ENCODE assay signal across 26 mouse cellular contexts in the genomic region with DNA sequence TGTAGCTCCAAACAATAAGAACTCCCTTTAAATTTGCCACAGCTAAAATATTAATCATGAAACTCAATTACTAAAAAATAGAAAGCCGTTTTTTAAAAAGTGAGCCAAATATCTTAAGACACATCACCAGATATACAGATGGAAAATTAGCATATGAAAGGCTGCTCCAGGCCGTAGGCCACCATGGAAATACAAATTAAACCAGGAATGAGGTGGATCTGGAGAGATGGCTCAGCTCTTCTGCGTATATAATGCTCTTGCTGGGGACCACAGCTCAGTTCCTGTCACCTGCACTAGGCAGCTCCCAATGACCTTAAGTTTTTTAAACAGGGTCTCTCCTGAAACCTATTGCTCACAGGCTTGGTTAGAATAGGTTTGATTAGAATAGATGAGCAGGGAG. TPM values are rescaled to one million over a fixed set of nuclear protein-coding genes. Genes with fewer than 3 reads are reported as not detected.
DNase-seq lines count a peak whose midpoint lies in the region; ATAC-seq and TF ChIP-seq lines count a peak whose summit lies in the region.
"Had no signal": no experiment of that assay in that cellular context is flagged by ENCODE, and none has a peak within 500 bp of the region (broad histone marks: within the 10 kb centered on the region; RNA-seq: fewer than 3 reads in every experiment).

No protein-coding gene starts in this region.

- H3K4me2 ChIP-seq in forebrain, embryonic 14.5 days (ENCODE audit: low read length): no peak overlapping the region
- no peak overlapping the region for H3K4me2 ChIP-seq in forebrain, embryonic 13.5 days
- no peak overlapping the region for H3K4me2 ChIP-seq in heart, embryonic 12.5 days
- no peak overlapping the region for H3K4me2 ChIP-seq in kidney, embryonic 16.5 days (replicated peaks; ENCODE audit: low read depth, low read length)
- H3K4me2 ChIP-seq: embryonic facial prominence, embryonic 12.5 days; forebrain, embryonic 15.5 days had no signal

- no peak for TF ChIP-seq POLR2A in kidney, adult 2 months (IDR thresholded peaks at IDR 0.05; ENCODE audit: low read depth, low read length)

- no peaks in the 10 kb centered on the region for H3K9me3 ChIP-seq in forebrain, embryonic 14.5 days (replicated peaks; ENCODE audit: control insufficient read depth, low read length)
- no peaks in the 10 kb centered on the region for H3K9me3 ChIP-seq in forebrain, embryonic 13.5 days (replicated peaks)
- H3K9me3 ChIP-seq in heart, embryonic 12.5 days (replicated peaks): no peaks in the 10 kb centered on the region
- no peaks in the 10 kb centered on the region for H3K9me3 ChIP-seq in kidney, embryonic 16.5 days (ENCODE audit: low read length)
- H3K9me3 ChIP-seq: embryonic facial prominence, embryonic 10.5 days; embryonic facial prominence, embryonic 12.5 days; forebrain, embryonic 15.5 days; G1E had no signal

- no peak overlapping the region for H3K4me3 ChIP-seq in forebrain, embryonic 14.5 days (ENCODE audit: low read depth, low read length)
- no peak overlapping the region for H3K4me3 ChIP-seq in forebrain, embryonic 13.5 days
- no peak overlapping the region for H3K4me3 ChIP-seq in heart, embryonic 12.5 days
- H3K4me3 ChIP-seq in kidney, embryonic 16.5 days (ENCODE audit: low read length): no peak overlapping the region
- no peak overlapping the region for H3K4me3 ChIP-seq in kidney, adult 2 months (ENCODE audit: insufficient read depth, low read depth, low read length)
- H3K4me3 ChIP-seq: embryonic facial prominence, embryonic 10.5 days; embryonic facial prominence, embryonic 12.5 days; forebrain, embryonic 15.5 days had no signal

- WGBS in forebrain, embryonic 14.5 days: 33% methylated on average over 3 of the region's 3 CpGs
- 48% methylated on average over 3 of the region's 3 CpGs for WGBS in forebrain, embryonic 13.5 days
- WGBS in heart, embryonic 12.5 days: 86% methylated on average over 3 of the region's 3 CpGs
- WGBS in kidney, embryonic 16.5 days: 88% methylated on average over 3 of the region's 3 CpGs
- WGBS in kidney, adult 2 months: 91% methylated on average over 3 of the region's 3 CpGs

- no peak overlapping the region for H3K27ac ChIP-seq in forebrain, embryonic 14.5 days (ENCODE audit: low read depth, low read length)
- no peak overlapping the region for H3K27ac ChIP-seq in forebrain, embryonic 13.5 days
- H3K27ac ChIP-seq in heart, embryonic 12.5 days (ENCODE audit: poor library complexity, severe bottlenecking): no peak overlapping the region
- 0 out of 2 replicates have a peak overlapping the region, but pooled peaks have one; percentile 25 for H3K27ac ChIP-seq in kidney, embryonic 16.5 days (ENCODE audit: low read length)
- H3K27ac ChIP-seq in kidney, adult 2 months (ENCODE audit: insufficient read depth, low read depth, low read length): no peak overlapping the region
- H3K27ac ChIP-seq: embryonic facial prominence, embryonic 10.5 days; embryonic facial prominence, embryonic 12.5 days; forebrain, embryonic 15.5 days had no signal

- TF ChIP-seq CTCF in kidney, adult 2 months (conservative IDR thresholded peaks at IDR 0.05; ENCODE audit: insufficient read depth, insufficient read length, low read depth, low read length): no peak

- DNase-seq in forebrain, embryonic 14.5 days (ENCODE audit: low spot score): peak; percentile 26
- DNase-seq in heart, adult 11 months: peak; percentile 29
- no peak for DNase-seq in kidney, adult 2 months
- DNase-seq: adrenal gland, adult 8-10 months; adrenal gland, postnatal 14 days; adrenal gland, postnatal 36 days; B cell, adult 2 months; cerebellum, adult 11 months; cerebellum, adult 18-20 months; cerebellum, adult 8-10 months; cerebellum, adult 9-11 months; cerebellum, postnatal 14 days; cerebellum, postnatal 36 days had no signal

- no peaks in the 10 kb centered on the region for H3K36me3 ChIP-seq in forebrain, embryonic 14.5 days (ENCODE audit: control insufficient read depth, insufficient read depth, low read length)
- no peaks in the 10 kb centered on the region for H3K36me3 ChIP-seq in forebrain, embryonic 13.5 days (ENCODE audit: poor library complexity, severe bottlenecking)
- H3K36me3 ChIP-seq in heart, embryonic 12.5 days: no peaks in the 10 kb centered on the region
- no peaks in the 10 kb centered on the region for H3K36me3 ChIP-seq in kidney, embryonic 16.5 days (ENCODE audit: insufficient read depth, low read length)
- H3K36me3 ChIP-seq in kidney, adult 2 months (ENCODE audit: control insufficient read depth, insufficient read depth, low read length): no peaks in the 10 kb centered on the region
- H3K36me3 ChIP-seq: embryonic facial prominence, embryonic 10.5 days; embryonic facial prominence, embryonic 12.5 days; forebrain, embryonic 15.5 days; G1E had no signal

- ATAC-seq in forebrain, embryonic 14.5 days: 0 out of 2 replicates have a peak, but pooled peaks have one; percentile 61
- ATAC-seq in forebrain, embryonic 13.5 days: no peak
- no peak for ATAC-seq in heart, embryonic 12.5 days (ENCODE audit: insufficient number of reproducible peaks, low FRiP score)
- no peak for ATAC-seq in kidney, embryonic 16.5 days (ENCODE audit: low FRiP score, low TSS enrichment)
- ATAC-seq: activated CD4-positive, CD25-positive, alpha-beta regulatory T cell, adult 4 months; CD4-positive, CD25-positive, alpha-beta regulatory T cell, adult 4 months; forebrain, embryonic 15.5 days; Patski had no signal

- H3K27me3 ChIP-seq in forebrain, embryonic 14.5 days (replicated peaks; ENCODE audit: control insufficient read depth, insufficient read depth, low read length): no peaks in the 10 kb centered on the region
- H3K27me3 ChIP-seq in forebrain, embryonic 13.5 days: no peaks in the 10 kb centered on the region
- 0 out of 2 replicates have a peak, but pooled peaks cover 2% of the 10 kb centered on the region for H3K27me3 ChIP-seq in heart, embryonic 12.5 days (replicated peaks)
- no peaks in the 10 kb centered on the region for H3K27me3 ChIP-seq in kidney, embryonic 16.5 days (ENCODE audit: insufficient read depth, low read length)
- no peaks in the 10 kb centered on the region for H3K27me3 ChIP-seq in kidney, adult 2 months (replicated peaks; ENCODE audit: control insufficient read depth, insufficient read depth, low read length)
- H3K27me3 ChIP-seq: CH12.LX; embryonic facial prominence, embryonic 12.5 days; forebrain, embryonic 15.5 days; Patski had no signal

- H3K9ac ChIP-seq in forebrain, embryonic 14.5 days (ENCODE audit: low read length): no peak overlapping the region
- no peak overlapping the region for H3K9ac ChIP-seq in forebrain, embryonic 13.5 days
- no peak overlapping the region for H3K9ac ChIP-seq in heart, embryonic 12.5 days
- H3K9ac ChIP-seq in kidney, embryonic 16.5 days (replicated peaks; ENCODE audit: low read length): no peak overlapping the region
- H3K9ac ChIP-seq: embryonic facial prominence, embryonic 12.5 days; forebrain, embryonic 15.5 days had no signal

- no peaks in the 10 kb centered on the region; the same call in 1 of the 2 replicates for H3K4me1 ChIP-seq in forebrain, embryonic 14.5 days (ENCODE audit: control insufficient read depth, insufficient read depth, low read length)
- H3K4me1 ChIP-seq in forebrain, embryonic 13.5 days: peaks cover 13% of the 10 kb centered on the region
- H3K4me1 ChIP-seq in heart, embryonic 12.5 days (replicated peaks): peaks cover 6% of the 10 kb centered on the region; the same call in 1 of the 2 replicates
- peaks cover 24% of the 10 kb centered on the region for H3K4me1 ChIP-seq in kidney, embryonic 16.5 days (ENCODE audit: insufficient read depth, low read length)
- H3K4me1 ChIP-seq in kidney, adult 2 months (ENCODE audit: control insufficient read depth, insufficient read depth, low read length): no peaks in the 10 kb centered on the region
- H3K4me1 ChIP-seq: embryonic facial prominence, embryonic 10.5 days; embryonic facial prominence, embryonic 12.5 days; forebrain, embryonic 15.5 days had no signal

RNA-seq across cellular contexts. Expression of a gene that starts 17.2 kb away (rescaled TPM):
- polyA plus RNA-seq in forebrain, embryonic 14.5 days (2014; fragmentation: Nextera tagmentation; extraction: Ambion mirVana): 249 and 273 TPM in 2 replicates
- 248 and 255 TPM in 2 replicates for polyA plus RNA-seq in forebrain, embryonic 13.5 days (2015; fragmentation: Nextera tagmentation; extraction: Ambion mirVana)
- polyA plus RNA-seq in heart, embryonic 12.5 days (2016; fragmentation: Nextera tagmentation; extraction: Ambion mirVana): 207 and 214 TPM in 2 replicates
- polyA plus RNA-seq in kidney, embryonic 16.5 days (2015; fragmentation: Nextera tagmentation; extraction: Ambion mirVana): 332 and 352 TPM in 2 replicates
- polyA plus RNA-seq in kidney, adult 2 months (2012; rRNA removed): 35.0 and 44.4 TPM in 2 replicates

RNA-seq across cellular contexts. Expression of a gene that starts 57.7 kb away (rescaled TPM):
- polyA plus RNA-seq in forebrain, embryonic 14.5 days (2014; fragmentation: Nextera tagmentation; extraction: Ambion mirVana): not detected in 2 replicates
- polyA plus RNA-seq in forebrain, embryonic 13.5 days (2015; fragmentation: Nextera tagmentation; extraction: Ambion mirVana): not detected in 2 replicates
- not detected in 2 replicates for polyA plus RNA-seq in heart, embryonic 12.5 days (2016; fragmentation: Nextera tagmentation; extraction: Ambion mirVana)
- not detected in 2 replicates for polyA plus RNA-seq in kidney, embryonic 16.5 days (2015; fragmentation: Nextera tagmentation; extraction: Ambion mirVana)
- not detected in 2 replicates for polyA plus RNA-seq in kidney, adult 2 months (2012; rRNA removed)
- polyA plus RNA-seq: activated CD4-positive, CD25-positive, alpha-beta regulatory T cell, adult 4 months; CD4-positive, CD25-positive, alpha-beta regulatory T cell, adult 4 months; embryonic facial prominence, embryonic 10.5 days; embryonic facial prominence, embryonic 12.5 days; embryonic facial prominence, embryonic 14.5 days; forebrain, embryonic 11.5 days; forebrain, embryonic 15.5 days; G1E; Patski had no signal
